Mouse (Mus musculus) adrenal gland, adult 8-10 months (tissue): ENCODE measurements around the gene Sgsm1. TPM values are rescaled to one million over a fixed set of nuclear protein-coding genes. Genes with fewer than 3 reads are reported as not detected.

Experiments
- microRNA-seq, 2 experiments: library from miRNA; unstranded; fragments of <30 nt; microRNA quantifications; one replicate each; pipeline ENCODE4 v1.2.0; 2022
- total RNA-seq, 4 experiments: library from RNA; stranded (reverse); gene quantifications; 2 replicates each; pipeline ENCODE4 v1.2.4; 2022

Sgsm1 gene
- total RNA-seq, 4 experiments from 2014 or later, result 14.8 to 23.5 (median 18.8) TPM

Small RNAs within 50 kb of the gene (microRNA-seq; reads per million reads assigned to microRNA genes)
- gene Mir7229, result 0 reads per million in 2 experiments
- gene Mir7230, result 0 reads per million in 2 experiments

Other genes starting within 250 kb of the Sgsm1 start
- gene Crybb2, start 240.7 kb downstream of the Sgsm1 start, total RNA-seq, result not detected
- 1 to 10 TPM in 2 of 4 experiments, under 1 TPM in 1, not detected in 1; 0.84 to 2.6 (median 2.3) TPM for gene Crybb3, start 229.2 kb downstream of the Sgsm1 start, total RNA-seq
- gene 2900026A02Rik, start 89.5 kb downstream of the Sgsm1 start, total RNA-seq, result 10 to 100 TPM; 13.5 to 20.0 (median 15.7) TPM
- not detected for gene Tmem211, start 83.9 kb downstream of the Sgsm1 start, total RNA-seq
- gene Aym1, start 46.5 kb upstream of the Sgsm1 start, total RNA-seq, result not detected
- gene Wscd2, start 179.5 kb upstream of the Sgsm1 start, total RNA-seq, result 10 to 100 TPM in 2 of 4 experiments, 1 to 10 TPM in 2; 5.4 to 12.6 (median 9.4) TPM